Mouse (Mus musculus): ENCODE measurements around the gene Ets2.
A peak's percentile ranks its signal among the peaks of the same experiment; 100 is the strongest.
"Not testable (repeated sequence)": the region's sequence is repeated elsewhere in the genome, so short reads cannot be mapped to it uniquely, and the experiment has no call there.

Ets2 gene

DNA sequence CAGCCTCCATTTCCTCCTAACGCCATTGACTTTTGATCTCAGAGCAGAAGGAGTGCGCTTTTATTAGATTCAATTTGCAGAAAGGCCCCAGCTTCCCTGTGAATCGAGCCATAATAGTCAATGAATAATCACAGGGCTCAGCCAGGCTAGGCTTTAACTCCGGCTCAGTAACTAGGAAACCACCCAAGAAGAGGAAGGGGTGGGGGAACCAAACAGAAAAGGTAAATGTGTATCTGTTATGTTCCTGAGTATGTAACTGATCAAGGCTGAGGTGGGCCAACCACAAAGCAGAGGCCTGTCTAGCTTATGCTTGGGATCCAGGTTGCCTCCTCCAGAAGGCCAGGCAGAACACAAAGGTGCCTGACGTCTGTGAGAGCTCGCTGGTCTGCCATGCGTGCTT is 1.7 kb upstream of the Ets2 start:
- DNase-seq = no peak

DNA sequence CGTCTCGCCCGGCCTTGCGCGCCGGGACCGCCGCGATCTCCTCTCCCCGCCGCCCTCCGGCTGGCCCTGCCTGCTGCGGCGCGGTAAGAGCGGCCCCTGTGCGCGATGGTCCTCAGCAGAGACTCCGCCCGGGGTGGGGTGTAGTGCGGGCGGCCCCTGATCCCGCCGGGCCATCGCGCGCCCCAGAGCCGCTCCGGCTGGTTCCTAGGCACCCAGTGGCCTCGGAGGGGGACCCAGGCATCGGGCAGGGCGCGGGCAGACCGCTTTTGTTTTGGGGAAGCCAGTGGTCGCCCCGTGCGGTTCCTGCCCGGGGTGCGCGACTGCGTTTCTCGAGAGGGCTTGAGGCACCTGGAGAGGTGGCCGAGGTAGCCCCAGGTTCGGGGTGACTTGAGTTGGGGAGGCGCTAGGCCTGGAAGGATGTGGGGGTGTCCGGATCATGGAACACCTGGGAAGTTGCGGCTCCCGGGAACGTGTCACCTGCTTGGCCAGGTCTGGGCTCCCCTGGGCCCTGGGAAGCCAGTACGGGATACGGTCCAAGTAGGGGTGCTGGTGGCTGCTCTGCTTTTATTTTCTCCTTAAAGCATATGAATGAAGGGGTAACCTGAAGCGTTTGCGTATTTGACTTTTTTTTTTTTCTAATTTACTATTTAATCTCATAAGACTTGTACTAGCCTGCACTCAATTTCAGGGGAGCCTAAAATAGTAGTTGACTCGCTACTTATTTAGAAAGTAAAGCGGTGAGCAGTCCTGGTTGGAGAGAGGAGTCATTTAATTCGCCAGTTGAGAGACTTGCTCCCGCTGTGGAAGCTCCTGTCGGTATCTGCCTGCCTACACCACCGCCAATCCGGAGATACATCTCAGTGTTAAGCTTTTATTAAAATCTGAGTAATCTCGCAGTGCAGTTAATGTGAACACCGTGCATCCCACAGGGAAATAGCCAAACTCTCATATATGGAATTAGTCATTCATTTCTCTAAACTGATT is 979 bp downstream of the Ets2 start:
- DNase-seq = no peak

DNA sequence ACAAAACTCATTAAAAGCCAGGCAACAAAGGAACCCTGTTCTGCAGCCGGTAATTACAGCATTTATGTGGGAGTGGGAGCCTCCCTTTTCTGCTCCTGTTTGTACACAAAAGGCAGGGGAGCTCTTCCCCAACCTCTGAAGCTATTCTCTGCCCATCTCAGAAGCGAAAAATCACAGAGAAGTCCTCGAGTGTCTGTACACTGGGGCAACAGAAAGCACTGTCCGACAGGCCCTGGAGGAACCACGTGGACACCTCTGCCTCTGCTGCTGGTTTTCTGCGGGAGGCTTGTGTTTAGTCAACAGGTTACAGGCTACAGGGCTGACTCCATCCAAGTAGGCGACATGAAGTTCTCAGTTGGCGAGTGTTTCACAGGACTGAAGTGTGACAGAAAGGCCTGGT is 2.1 kb downstream of the Ets2 start:
- no peak for DNase-seq

DNA sequence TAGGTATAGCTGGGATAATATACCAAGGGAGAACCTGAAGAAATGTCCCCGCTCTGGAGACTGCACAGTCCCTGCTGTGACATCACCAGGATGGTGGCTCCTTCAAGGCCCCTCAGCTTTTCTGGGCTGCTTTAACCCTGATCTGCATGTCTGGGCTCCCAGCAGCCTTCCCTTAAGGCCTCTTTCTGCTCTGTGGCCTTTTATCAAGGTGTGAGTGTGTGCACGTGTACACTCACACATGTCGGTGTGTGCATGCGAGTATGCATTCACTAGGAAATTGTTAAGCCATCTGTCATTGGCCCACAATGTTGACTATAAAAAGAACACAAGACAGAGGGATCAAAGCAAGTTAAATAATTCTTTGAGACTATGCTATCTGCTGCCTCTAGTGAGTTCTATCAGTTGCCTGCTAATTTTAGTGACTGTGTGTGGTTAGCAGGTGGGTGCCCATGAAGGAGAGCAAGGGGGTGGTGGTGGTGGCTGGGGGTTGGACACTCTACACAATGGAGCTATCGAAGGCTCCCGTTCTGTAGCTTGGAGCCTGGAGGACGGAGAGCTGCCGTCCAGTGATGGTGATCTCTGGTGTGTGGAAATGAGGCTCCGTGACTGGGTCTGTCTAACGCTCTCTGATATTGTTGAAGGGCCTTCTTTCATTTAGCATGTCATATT is 2.9 kb downstream of the Ets2 start:
- DNase-seq = no peak

DNA sequence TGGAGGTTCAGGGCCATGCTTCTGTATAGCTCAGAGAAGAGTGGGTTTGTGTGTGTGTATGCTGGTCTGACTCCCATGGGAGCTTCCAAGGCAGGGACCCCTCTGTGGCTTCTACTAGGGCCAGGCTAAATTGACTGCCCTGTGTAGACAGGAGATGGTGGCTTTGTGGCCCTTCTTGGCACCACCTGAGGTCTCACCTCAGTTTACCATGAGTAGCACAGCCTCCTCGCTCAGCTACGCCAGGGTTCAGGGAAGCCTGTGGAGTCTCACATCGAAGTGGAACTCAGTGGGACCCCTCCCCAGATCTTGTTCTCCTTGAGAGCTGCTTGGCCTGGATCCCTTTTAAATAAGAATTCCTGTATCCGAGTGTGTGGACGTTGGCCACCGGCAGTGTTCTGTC is 3.9 kb downstream of the Ets2 start:
- no peak for DNase-seq

DNA sequence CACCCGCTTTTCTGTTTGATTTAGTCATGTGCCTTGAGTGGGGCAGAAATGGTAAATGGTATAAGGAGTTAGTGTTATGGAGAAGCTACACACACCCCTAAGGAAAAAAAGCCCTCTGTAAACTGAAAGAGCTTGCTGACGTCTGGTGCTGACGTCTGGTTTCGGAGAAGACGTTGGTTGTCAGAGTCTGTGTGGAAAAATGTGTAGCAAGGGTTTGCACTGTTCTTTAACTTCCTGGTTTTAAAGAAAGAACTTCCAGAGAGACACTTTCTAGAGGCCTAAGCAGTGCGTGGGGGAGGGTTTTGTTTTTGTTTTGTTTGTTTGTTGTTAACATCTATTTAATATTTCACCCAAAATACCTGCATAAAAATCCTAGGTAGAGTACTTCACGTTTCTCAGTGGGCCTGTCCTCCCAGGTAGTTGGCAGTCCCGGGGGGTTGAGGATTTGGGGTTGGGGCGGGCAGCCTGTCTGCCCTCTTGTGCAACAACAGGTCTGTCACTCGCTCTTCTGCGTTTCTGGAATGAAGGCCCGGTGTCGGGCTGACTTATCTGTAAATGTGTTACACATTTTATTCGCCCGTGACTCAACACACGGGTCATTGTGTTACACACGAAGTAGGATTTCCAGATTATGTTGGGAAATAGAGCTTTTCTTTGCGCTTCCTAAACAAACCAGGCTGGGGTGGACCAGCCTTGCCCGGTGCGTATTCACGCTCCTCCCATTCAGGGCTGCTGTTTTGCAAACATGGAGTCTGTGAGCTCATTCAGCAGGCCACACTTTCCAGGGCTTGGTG is 6.5 kb downstream of the Ets2 start:
- DNase-seq = peak; percentile 46 to 57

DNA sequence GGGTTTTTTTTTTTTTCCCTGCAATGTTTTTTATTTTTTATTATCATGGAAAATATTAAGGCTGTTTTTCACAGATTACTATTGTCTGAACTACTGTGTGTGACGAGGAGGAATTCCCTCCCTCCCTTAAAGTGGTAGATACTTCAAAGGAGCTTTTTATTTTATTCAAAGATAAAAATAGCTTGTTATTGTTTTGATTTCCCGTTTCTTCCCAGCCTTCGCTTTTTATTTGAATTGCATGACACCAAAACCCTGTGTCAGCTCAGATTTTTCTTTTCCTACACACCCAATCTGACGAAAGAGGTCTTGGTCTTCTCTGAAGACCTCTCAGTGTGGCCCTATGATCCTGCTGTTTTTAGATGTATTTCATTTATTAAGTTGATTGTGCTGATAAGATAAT is 7.3 kb downstream of the Ets2 start:
- DNase-seq = no peak

DNA sequence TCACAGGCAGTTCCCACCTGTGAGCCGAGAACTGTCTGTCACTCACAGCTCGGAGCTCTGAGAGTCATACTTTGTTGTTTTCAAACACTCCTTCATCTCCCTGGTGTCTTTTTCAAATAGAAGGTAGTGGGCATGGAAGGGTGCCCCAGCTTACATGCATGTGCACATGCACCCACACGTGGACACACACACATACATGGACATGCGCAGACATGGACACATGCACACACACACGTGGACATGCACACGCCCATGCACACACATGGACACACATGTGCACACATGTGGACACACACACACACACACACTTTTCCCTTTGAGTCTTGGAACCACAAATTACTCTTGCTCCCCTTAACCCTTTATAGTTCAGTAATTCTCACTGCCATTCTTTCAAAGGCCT is 8.3 kb downstream of the Ets2 start:
- no peak for DNase-seq

DNA sequence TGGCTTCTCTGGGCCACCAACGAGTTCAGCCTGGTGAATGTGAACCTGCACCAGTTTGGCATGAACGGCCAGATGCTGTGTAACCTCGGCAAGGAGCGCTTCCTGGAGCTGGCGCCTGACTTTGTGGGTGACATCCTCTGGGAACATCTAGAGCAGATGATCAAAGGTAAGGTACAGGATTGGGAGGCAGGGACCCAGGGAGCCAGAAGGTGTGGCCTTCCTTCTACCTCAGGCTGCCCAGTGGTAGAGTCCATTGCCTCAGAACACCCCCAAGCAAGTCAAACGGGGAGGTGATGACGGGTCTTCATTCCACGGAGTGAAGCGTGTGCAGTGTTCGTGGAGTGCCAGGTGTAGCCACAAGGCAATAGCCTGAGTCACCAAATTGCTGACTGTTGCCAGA is 10.2 kb downstream of the Ets2 start:
- DNase-seq = no peak

DNA sequence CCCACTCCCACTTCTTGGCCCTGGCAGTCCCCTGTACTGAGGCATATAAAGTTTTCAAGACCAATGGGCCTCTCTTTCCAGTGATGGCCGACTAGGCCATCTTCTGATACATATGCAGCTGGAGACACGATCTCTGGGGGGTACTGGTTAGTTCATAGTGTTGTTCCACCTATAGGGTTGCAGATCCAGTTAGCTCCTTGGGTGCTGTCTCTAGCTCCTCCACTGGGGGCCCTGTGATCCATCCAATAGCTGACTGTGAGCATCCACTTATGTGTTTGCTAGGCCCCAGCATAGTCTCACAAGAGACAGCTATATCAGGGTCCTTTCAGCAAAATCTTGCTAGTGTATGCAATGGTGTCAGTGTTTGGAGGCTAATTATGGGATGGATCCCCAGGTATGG is 11.2 kb downstream of the Ets2 start:
- not testable (repeated sequence) for DNase-seq

DNA sequence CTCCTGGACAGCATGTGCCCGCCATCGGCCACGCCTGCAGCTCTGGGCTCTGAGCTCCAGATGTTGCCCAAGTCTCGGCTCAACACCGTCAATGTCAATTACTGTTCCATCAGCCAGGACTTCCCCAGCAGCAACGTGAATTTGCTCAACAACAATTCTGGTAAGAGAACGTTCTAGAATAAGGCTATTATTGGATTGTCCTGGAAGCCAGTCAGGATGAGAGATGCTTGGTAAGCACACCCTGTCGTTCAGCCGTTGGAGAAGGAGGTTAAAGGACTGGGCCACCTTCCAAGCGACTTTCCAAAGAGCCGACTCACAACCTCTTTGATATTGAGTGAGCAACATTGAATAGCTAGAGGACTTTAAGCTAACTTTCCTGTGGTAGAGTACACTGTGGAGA is 13.2 kb downstream of the Ets2 start:
- no peak for DNase-seq

DNA sequence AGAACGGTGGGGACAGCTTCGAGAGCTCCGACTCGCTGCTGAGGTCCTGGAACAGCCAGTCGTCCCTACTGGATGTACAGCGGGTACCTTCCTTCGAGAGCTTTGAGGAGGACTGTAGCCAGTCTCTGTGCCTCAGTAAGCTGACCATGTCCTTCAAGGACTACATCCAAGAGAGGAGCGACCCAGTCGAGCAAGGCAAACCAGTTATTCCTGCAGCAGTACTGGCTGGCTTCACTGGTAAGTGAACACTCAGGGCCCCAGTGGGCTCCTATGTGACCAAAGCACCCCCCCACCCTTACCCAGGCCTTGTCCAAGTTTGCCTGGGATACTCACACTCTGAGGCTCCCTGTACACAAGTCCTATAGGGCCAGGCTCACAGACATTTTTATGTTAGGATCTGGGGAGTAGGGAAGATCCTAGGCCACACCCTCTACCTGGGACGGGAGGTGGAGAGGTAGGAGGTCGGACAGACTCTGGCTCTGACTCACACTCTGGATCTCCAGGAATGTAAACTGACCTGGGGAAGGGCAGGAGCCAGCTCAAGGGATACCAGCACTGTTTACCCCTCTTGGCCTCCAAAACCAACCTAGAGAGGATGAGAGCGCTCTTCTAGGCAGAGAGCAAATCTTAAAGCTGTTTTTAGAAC is 14.3 kb downstream of the Ets2 start:
- DNase-seq = peak; percentile 40 to 70

DNA sequence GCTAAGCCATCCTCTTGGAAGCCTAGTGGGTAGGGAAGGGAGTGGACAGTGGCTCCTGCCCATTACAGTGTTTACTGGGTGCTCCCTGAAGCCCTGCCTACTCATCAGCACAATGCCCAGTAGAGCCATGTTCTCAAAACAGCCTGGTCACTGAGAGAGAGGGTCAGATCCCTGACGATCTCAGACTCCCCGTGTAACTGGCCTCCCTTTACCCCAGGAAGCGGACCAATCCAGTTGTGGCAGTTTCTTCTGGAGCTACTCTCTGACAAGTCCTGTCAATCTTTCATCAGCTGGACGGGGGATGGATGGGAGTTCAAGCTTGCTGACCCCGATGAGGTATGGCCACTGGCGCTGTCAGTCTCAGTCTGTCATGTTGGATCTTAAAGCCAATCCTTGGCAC is 15.8 kb downstream of the Ets2 start:
- DNase-seq = no peak

DNA sequence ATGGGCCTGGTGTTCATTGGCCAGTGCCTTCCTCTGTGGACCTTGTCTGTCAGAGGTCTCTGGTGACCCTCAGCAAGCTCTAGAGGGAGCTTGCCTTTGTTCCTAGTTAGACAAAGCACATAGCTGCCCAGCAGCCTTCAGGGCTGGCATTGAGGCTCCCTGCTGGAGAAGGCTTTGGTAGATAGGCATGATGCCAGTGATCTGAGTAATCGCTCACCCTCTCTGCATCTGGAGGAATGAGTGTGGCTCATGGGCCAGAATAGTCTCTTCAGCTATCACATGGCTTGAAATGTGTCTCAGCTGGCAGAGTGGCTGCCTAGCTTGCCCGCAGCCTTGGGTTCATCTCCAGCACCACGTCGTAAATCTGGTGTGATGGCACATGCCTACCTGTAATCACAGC is 16.2 kb downstream of the Ets2 start:
- DNase-seq = no peak

DNA sequence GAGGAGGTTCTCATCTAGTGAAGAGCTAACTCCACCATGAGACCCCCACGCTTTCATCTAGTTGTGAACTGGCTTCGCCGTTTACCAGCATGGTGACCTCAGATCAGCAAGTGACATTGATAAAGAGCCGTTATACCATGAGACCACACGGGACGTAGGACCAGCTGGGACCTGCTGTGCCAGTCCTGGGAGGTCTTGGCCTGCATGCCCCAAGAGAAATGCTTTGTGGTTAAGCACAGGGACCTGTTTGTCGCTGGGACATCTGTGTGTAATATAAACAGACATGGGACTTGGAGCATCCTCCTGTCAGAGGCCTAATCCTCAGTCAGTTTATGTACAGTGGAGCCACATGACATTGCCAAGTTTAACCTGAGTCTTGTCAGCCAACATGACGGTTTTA is 18.7 kb downstream of the Ets2 start:
- DNase-seq = no peak

DNA sequence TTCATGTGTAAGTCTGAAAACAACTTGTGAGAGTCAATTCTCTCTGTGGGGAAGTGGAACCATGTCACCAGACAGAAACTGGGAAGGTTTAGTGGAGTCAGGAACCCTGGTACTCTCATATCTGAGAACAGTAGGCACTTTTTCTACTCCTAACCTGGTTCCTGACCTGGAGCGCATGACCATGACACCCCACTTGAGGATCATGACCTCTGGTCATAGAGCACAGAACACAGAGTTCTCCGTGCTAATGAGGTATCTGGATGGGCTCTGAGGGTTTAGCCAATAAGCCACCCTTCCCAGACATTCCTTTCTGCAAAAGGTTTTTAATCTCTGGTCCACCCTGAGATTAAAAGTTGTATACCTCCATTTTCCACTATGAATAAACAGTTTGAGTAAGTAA is 22.4 kb downstream of the Ets2 start:
- DNase-seq = no peak

DNA sequence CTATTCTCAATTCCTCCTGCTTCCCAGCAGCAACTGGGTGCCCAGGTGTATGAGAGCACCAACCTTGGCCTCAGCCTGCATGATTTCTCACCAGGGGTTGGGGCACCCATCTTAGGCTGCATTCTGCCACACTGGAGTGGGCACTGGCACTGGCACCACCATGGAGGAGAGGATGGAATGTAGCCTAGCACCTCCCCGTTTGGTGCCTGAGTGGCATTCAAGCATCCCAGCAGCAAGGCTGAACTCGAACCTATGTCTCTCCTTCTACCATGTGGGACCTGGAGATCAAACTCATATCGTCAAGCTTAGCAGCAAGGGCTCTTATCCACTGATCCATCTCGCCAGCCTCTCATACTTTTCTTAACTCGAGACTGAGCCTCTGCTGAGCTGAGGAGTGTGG is 22.9 kb downstream of the Ets2 start:
- DNase-seq = no peak

DNA sequence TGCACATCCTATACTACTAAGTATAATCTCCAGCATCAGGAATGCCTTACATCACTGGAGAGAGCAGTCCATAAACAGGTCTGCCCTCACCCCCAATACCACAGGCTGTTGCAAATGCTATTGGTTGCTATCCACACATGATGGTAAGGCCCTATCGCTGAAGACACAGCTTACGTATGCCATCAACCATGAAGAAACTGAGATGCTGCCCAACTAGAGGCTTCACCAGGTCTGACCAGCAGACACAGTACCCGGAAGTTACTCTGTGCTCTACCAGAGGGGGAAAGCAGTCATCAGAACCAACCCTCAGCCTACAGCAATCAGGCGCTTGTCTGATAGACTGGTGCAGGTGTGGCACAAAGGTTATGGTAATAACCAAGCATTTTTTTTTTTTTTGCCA is 24.9 kb downstream of the Ets2 start:
- DNase-seq = no peak

DNA sequence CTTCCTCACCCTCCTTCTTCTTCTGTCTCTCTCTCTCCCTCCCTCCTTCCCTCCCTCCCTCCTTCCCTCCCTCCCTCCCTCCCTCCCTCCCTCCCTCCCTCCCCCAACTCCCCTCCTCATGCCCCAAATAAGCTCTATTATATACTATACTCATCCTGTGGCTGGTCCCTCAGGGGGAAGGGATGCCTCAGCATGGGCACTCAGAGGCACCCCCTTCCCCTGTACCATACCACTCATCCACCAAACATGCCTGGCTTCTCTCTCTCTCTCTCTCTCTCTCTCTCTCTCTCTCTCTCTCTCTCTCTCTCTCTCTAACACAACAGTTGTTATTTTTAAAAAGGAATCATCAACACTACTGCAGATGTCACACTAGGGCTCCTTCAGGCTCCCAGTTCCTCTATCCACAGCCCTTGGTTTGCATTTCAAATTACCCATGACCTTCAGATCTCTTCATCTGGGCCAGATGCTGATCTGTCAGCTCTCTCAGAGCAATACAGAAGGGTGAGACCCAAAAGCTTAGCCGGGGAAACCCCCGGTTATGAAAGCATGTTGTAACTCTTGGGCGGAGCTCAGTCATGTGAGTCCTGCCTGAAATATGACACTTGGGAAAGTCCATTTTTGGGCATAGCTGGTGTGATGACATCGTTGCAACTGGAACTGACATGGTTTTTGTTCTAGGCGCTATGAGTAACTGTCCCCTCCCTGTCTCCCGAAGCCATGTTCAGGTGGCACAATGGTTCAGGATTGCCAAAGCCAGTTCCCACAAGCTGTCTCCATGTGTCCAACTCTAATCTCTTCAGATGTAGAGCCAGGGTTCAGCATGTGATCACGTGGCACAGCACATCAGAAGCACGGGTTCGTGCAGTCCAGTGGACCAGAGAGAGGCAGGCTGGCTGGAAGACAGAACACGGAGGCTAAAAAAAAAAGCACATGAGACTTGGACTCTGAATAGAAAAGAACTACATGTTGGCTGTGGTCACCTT is 26.9 kb downstream of the Ets2 start:
- peak; percentile 81 to 87 for DNase-seq

DNA sequence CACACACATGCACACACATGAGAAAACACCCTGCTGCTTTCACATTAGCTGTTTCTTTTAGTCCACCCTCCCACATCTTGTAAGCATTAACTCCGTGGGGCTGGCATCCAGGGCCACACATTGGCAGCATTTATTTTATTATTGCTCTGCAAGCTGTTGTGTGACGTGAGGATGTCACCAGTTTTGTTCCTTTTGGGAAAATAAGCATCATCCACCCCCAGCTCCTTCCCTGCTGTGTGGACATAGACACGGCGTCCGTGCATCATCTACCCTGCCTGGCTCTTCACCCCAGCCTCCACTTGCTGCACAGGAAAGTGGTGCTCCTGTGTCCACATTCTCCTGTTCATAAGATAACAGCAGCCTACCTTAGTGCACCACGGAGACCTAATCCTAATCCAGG is 27.9 kb downstream of the Ets2 start:
- DNase-seq = peak in 1 of 2 experiments; percentile 24

DNA sequence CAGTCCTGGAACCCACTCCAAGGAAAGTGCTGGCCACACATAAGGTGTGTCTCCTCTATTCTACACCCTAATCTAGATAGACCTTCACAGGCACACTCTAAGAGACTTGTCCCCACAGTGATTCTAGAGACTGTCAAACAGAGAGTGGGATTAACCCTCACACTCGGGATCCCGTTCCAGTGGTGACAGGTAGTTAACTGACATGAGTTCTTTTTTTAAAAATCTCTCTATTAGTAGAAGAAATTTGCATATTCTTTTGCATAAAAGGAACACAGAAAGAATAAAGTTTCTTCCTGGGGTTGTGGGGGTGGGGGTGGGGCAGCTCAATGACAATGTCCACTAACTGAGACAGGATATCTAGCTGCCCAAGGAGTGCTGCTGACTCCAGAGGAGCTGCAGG is 32.9 kb downstream of the Ets2 start:
- DNase-seq = no peak

DNA sequence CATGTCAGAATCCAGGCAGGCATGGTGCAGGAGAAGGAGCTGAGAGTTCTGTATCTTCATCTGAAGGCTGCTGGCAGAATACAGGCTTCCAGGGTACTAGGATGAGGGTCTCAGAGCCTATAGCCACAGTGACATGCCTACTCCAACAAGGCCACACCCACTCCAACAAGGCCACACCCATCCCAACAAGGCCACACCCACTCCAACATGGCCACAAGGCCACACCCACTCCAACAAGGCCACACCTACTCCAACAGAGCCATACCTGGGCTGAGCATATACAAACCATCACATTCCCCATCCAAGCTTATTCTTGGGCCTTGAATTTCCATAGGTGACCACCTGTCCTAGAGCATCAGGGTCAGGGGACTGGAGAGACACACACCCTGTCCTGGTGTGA is 34.2 kb downstream of the Ets2 start:
- DNase-seq = no peak

All from lung, postnatal 4 days (tissue).